Mouse (Mus musculus): ENCODE measurements around the gene Mtmr1.

The Mtmr1 gene

GRCm38 (mm10) chrX:71456078-71456737 is 91.6 kb downstream of the Mtmr1 start:
- no peak for DNase-seq

- DNase-seq = no peak
These were observed 99.7 kb downstream of the Mtmr1 start for GRCm38 (mm10) chrX:71464138-71464826.

GRCm38 (mm10) chrX:71465417-71465816 is 100.9 kb downstream of the Mtmr1 start:
- no peak for DNase-seq

- no peak for DNase-seq
These were observed 102.9 kb downstream of the Mtmr1 start for GRCm38 (mm10) chrX:71467491-71467890.

All from kidney, adult 9 months (tissue).